Mouse (Mus musculus) lung, postnatal 0 days (tissue): ENCODE data around the gene Amot.

Source experiments
- CTCF ChIP-seq: IDR thresholded peaks from 2 replicates; pipeline ENCODE4 v1.5.1; 2016; ENCODE audit warnings: antibody characterized with exemption, mild to moderate bottlenecking
- EP300 ChIP-seq: IDR thresholded peaks from 2 replicates; pipeline ENCODE4 v1.6.1; 2016; ENCODE audit warnings: antibody characterized with exemption, mild to moderate bottlenecking, control low read depth

DNA sequence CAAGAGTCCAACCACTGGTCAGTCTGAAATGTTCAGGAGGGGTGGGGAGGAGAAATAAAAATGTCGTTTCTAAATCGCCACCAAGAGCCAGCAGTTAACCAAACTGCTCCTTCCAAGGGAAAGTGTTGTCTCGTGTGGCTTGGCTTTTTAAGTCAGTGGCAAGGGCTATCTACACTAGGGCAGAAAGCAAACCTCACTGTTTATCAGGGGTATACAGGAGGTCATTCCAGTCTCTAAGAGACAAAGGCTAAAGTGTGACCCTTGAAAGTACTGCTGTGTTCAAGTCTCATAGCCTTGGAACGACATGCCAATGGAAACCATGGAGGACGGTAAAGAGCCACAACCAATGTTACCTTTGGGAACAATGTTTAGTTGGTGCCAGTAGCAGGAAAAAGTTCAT lies 15.0 kb downstream of the Amot start:
- TF ChIP-seq CTCF (no peak), EP300 (no peak)
